Mouse (Mus musculus): ENCODE data around the gene Cacna1i.

DNA sequence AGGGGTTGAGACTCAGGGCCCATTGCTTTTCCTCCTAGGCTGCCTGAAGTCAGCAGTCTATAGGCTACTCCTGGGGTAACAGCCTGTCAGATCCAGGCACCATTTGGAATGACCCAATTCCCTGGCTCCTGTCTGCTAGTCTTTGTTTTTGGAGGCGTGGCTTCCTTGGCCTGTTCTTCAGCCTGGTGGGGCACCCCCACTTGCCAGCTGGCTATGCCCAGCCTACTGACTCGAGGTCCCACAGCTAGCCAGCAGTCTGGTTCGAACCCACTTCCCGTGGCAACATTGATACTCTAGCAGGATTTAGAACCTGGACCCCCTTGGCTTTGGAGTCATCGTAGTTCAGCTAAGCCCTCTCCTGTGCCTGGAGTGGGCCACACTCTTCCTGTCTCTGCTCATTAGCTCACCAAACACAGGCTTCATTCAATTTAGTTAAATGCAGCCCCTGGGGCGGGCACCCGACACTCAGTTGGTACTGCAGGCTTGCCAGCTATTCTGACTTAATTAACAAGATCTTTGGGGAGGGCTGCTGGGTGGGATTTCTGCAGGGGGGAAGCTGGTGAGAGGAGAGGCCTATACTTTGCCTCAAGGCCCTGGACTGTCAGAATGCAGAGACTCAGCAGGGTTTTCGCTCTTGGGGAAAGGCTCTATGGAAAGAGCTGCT is 75.6 kb downstream of the Cacna1i start:
- TF ChIP-seq POLR2A (IDR thresholded peaks at IDR 0.05; ENCODE audit: control insufficient read depth, extremely low read depth, insufficient read depth, low read length, poor library complexity) (no peak), CTCF (IDR thresholded peaks at IDR 0.05; ENCODE audit: borderline replicate concordance, control insufficient read depth, extremely low read depth, insufficient read depth, low read length, poor library complexity) (no peak)
